Mouse (Mus musculus) heart, postnatal 0 days (tissue): ENCODE data around the gene Vmn2r27.

Source experiments
- CTCF ChIP-seq: IDR thresholded peaks from 2 replicates; pipeline ENCODE4 v1.5.1; 2016; ENCODE audit warnings: antibody characterized with exemption, control low read depth, low read depth
- EP300 ChIP-seq: IDR thresholded peaks from 2 replicates; pipeline ENCODE4 v1.6.1; 2016; ENCODE audit warnings: antibody characterized with exemption, low read depth

DNA sequence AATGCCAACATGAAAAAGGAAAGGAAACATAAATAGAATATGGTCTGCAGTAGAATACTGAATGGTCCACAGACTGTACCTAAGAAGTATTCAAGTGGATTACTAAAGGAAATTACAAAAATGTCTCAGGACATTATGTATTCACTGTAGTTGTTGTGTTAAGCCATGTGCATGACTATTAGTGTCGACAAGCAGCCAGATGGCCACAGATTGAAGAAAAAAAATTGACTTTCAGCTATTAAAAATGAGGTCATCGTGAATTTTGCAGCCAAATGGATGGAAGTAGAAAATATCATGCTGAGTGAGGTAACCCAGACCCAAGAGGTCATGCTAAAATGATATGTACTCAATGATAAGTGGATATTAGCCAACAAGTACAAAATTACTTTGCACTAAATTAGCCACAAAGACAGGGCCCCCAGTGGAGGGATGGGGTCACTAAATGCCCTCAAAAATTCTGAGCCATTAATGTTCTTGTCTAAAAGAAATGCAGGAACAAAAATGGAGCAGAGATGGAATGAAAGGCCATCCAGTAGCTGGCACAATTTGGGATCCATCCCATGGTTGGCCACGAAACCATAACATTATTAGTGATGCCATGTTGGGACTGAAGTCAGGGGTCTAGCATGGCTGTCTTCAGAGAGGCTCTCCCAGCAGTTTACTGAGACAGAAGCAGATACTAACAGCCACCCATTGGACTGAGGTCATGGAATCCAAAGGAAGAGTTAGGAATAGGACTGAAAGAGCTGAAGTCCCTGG is 63.0 kb downstream of the Vmn2r27 start:
- TF ChIP-seq CTCF, result no peak
- TF ChIP-seq EP300, result no peak
